Mouse (Mus musculus): ENCODE data around the gene Ckap2. TPM values are rescaled to one million over a fixed set of nuclear protein-coding genes. Genes with fewer than 3 reads are reported as not detected.
A peak's percentile ranks its signal among the peaks of the same experiment; 100 is the strongest.

Ckap2 gene
- total RNA-seq (2021): under 1 TPM; 0.62 to 0.86 TPM

- intact Hi-C loops (cut with DNase I): no loop called here
- peak; percentile 76 to 79 for DNase-seq (ENCODE audit: low spot score in 2 of 2)
These were observed at the start of gene Ckap2 for GRCm38 (mm10) chr8:22185431-22186397. Ckap2 (minus strand) TSS chr8:22185819.

GRCm38 (mm10) chr8:22228621-22229020 is 43.0 kb upstream of the Ckap2 start:
- intact Hi-C loops (cut with DNase I): no loop called here
- no peak for DNase-seq (ENCODE audit: low spot score in 2 of 2)

GRCm38 (mm10) chr8:22227061-22227877 is 41.6 kb upstream of the Ckap2 start, which contains the start of gene Thsd1:
Thsd1 (plus strand) TSS chr8:22227313.
- intact Hi-C loops (cut with DNase I): no loop called here
- no peak for DNase-seq (ENCODE audit: low spot score in 2 of 2)

DNA sequence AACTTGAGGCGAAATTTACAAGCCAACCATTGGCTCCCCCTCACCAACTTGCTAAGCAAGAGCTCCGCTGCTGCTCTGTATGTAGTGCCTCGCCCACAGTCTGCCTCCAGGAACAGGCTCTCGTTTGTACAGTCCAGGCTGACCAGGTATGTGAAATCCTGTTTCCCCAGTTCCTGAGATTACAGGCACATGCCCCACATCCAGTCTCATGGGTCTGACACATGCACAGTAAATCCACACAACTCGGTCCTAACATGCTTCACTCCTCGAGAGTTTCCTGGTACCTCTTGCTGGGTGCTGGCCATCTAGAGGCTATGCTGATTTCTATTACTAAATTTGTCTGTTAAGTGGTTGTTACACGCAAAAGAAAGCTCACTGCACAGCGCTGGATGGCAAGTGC is 40.7 kb upstream of the Ckap2 start:
- intact Hi-C loops (cut with DNase I): no loop called here
- DNase-seq (ENCODE audit: low spot score in 2 of 2): no peak

DNA sequence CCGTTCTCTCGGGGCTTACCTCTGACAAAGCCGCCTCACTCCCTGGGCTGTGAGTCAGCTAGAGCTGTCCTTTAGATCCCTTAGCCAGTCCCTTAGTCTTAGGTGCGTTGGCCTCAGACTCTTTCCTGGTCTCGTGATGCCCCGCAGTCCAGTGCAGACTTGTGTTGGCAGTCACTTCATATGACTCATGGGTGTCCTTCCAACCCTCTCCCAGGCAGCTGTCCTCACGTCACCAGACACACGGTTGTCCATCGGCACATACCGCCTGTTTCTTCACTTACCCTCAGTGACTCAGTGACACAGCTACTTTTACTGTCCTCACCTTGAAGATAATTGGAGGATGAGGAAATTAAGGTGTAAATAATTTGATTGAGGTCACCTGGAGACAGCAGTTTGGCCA is 29.2 kb upstream of the Ckap2 start:
- DNase-seq (ENCODE audit: low spot score in 2 of 2): no peak
- intact Hi-C loops (cut with DNase I): no loop called here

DNA sequence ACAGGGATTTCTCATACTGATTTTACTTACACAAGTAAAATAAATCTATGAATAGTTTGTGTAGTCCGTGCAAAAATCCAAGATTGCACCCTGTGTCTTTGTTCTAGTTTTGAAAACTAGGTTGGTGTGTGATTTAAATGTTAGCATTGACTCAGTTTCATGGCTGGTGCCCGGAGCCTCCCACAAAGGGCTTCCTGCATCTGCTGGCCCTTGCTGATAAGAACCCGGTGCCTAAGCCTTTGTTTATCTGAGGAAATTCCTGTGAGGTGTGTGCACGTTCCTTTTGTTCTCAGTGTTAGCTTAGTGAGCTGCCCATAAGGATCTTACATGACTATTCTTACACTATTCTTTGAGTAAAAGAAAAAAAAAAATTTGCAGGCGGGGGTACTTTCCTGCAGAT is 23.4 kb upstream of the Ckap2 start:
- intact Hi-C loops (cut with DNase I): no loop called here
- no peak for DNase-seq (ENCODE audit: low spot score in 2 of 2)

GRCm38 (mm10) chr8:22207535-22207934 is 21.9 kb upstream of the Ckap2 start:
- intact Hi-C loops (cut with DNase I): no loop called here
- no peak for DNase-seq (ENCODE audit: low spot score in 2 of 2)

DNA sequence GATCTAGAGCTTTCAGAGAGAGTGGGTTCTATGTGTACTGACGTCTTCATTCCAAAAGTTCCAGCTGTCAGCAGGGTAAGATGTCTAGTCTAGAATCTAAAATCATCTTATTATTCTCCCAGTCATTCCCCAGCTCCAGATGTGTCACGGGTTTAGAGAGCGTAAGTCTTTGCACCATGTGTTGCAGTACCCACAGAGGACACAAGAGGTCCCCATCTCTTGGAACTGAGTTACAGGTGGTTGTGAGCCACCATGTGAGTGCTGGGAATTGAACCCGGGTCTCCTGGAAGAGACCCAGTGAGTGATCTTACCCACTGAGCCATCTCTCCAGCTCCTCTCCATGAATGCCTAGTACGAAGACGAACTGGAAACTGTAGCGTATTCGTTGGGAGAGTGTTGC is 13.9 kb upstream of the Ckap2 start:
- no peak for DNase-seq (ENCODE audit: low spot score in 2 of 2)
- intact Hi-C loops (cut with DNase I): no loop called here

DNA sequence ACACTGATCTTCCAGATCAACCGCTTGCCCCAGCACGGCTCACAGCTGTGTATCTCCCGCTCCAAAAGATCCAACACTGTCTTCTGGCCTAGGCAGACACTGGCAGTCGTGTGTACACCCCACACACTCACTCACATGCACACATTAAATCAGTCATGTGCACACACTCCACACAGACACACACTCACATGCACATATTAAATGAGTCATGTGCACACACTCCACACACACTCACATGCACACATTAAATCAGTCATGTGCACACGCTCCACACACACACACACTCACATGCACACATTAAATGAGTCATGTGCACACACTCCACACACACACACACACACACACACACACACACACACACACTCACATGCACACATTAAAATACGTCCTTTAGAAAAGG is 12.3 kb upstream of the Ckap2 start:
- intact Hi-C loops (cut with DNase I): no loop called here

GRCm38 (mm10) chr8:22193432-22194010 is 7.9 kb upstream of the Ckap2 start:
- no peak for DNase-seq (ENCODE audit: low spot score in 2 of 2)
- intact Hi-C loops (cut with DNase I): loop anchor here (2.0 to 5.0 kb wide), 4 partner anchors 27 to 217 kb away; partner anchors contain the start of genes Mrps31, Nek3 and Slc25a15

More for the DNA sequence above, 12.3 kb upstream of the Ckap2 start:
- no peak for DNase-seq (ENCODE audit: low spot score in 2 of 2)

DNA sequence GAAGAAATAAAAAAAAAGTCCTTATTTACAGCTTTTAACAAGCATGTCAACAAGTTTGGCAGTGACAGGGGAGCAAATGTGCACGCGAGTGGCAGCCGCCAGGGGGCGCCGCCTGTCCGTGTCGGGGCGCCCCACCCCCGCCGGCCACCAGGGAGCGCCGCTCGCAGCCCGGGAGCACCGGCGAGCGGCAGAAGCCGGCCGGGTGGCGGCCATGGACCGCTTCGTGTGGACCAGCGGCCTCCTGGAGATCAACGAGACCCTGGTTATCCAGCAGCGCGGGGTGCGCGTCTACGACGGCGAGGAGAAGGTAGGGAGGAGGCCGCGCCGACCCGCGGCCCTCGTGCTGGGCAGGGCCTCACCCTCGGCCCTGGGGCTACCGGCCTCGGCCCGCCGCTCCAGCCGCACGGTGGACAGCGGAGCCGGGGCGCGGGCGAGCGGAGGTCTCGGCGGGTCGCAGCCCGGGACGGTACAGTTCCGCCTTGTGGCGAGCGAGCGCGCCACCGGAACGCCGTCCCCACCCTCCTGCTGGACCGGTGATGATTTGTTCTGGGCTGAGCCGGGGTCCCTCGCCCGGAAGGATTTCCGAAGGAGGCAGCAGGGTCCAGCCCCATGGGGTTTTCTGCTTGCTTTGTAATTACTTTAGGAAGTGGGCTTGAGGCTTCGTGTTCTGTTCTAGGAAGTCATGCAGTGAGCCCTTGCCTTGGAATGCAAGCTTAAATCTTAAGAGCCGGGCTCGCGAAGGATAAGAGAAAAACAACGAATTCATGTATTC is 7.2 kb upstream of the Ckap2 start, which contains the start of gene Vps36:
Vps36 (plus strand) TSS at position 150 of the 772 bp plus-strand sequence.
- intact Hi-C loops (cut with DNase I): loop anchor here (2.0 to 5.0 kb wide), 4 partner anchors 26 to 218 kb away; partner anchors contain the start of genes Mrps31, Nek3 and Slc25a15
- DNase-seq (ENCODE audit: low spot score in 2 of 2): peak; percentile 88 to 90

- intact Hi-C loops (cut with DNase I): no loop called here
- DNase-seq (ENCODE audit: low spot score in 2 of 2): no peak
These were observed 735 bp downstream of the Ckap2 start for GRCm38 (mm10) chr8:22184884-22185283.

DNA sequence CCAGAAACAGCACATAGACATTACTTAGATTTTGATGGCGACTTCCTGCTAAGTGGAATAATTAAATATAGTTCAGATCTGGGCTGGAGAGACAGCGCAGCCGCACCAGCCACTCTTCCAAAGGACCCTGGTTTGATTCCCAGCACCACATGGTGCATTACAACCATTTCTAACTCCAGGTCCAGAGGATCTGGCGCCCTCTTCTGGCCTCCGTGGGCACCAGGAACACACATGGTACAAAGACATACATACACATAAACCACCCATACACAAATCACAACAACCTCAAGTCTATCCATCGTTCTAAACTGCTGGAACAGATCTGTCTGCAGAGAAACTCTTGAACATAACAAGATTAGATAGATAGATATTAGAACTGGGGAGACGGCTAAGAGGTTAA is 9.7 kb downstream of the Ckap2 start:
- intact Hi-C loops (cut with DNase I): no loop called here
- DNase-seq (ENCODE audit: low spot score in 2 of 2): no peak

DNA sequence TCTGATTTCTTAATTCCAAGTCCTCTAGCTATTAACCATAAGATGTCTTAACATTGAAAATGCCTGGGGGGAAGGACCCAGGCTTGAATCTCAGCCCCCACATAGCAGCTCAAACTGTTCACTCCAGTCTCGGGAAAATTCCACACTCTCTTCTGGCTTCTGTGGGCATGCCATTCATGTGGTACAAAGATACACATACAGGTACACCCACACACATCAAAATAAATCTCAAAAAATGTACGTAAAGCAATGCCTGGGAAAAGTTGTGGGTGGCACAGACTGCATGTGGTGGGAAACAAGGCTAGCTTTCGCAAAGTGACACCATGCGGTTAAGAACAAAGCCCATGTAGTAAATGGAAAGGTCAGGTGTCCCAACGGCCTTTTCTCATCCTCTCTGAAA is 16.5 kb downstream of the Ckap2 start:
- peak; percentile 9 to 12 for DNase-seq (ENCODE audit: low spot score in 2 of 2)
- intact Hi-C loops (cut with DNase I): loop anchor here (5.0 to 10.0 kb wide), 2 partner anchors 104 to 177 kb away; partner anchors contain the start of genes Alg11 and Atp7b

- intact Hi-C loops (cut with DNase I): loop anchor here (2.0 to 10.0 kb wide), 3 partner anchors 27 to 174 kb away; partner anchors contain the start of genes Alg11, Atp7b and Vps36
- DNase-seq (ENCODE audit: low spot score in 2 of 2): peak; percentile 74 to 76
These were observed 19.5 kb downstream of the Ckap2 start, which contains the start of gene Nek3 for GRCm38 (mm10) chr8:22166080-22166603. Nek3 (minus strand) TSS chr8:22166435.

- no peak for DNase-seq (ENCODE audit: low spot score in 2 of 2)
These were observed 20.2 kb downstream of the Ckap2 start for GRCm38 (mm10) chr8:22165251-22166079.

DNA sequence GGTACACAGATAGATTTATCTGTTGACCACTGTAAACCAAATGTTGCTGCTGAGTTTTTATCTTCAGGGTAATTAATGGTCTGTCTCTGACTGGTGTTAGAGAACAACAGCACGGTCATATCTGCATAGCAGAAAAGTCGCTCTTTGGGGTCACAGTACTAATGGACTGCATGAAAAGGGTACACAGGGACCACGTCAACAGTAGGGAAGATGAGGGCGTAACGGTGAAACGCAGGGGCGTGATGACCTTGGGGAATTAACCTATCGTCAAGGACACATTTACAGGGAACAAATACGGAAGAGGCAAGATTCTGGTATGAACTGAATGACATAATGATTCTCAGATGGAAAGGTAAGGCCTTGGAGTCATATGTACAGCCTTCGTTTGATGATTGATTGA is 21.2 kb downstream of the Ckap2 start:
- intact Hi-C loops (cut with DNase I): loop anchor here (10.0 kb wide), 1 partner anchor 100 kb away; the partner anchor contains the start of genes Alg11 and Atp7b

More at GRCm38 (mm10) chr8:22165251-22166079, 20.2 kb downstream of the Ckap2 start:
- intact Hi-C loops (cut with DNase I): loop anchor here (2.0 to 10.0 kb wide), 3 partner anchors 27 to 173 kb away; partner anchors contain the start of genes Alg11, Atp7b and Vps36

More for the DNA sequence above, 21.2 kb downstream of the Ckap2 start:
- no peak for DNase-seq (ENCODE audit: low spot score in 2 of 2)

Measured in left cerebral cortex, postnatal 36 days (tissue).